Comparison of ENCODE assay signal across 15 mouse cellular contexts in genomic region chr6:38820862-38821261, GRCm38 (mm10).
"Had no signal": no experiment of that assay in that cellular context is flagged by ENCODE, and none has a peak within 500 bp of the region (broad histone marks: within the 10 kb centered on the region; RNA-seq: fewer than 3 reads in every experiment).

No protein-coding gene starts in this region.

- H3K4me2 ChIP-seq: intestine, embryonic 15.5 days; lung, embryonic 15.5 days; midbrain, embryonic 12.5 days; neural tube, embryonic 13.5 days; stomach, embryonic 15.5 days had no signal

- H3K27ac ChIP-seq: intestine, embryonic 15.5 days; left cerebral cortex, adult 2 months; limb, embryonic 10.5 days; lung, embryonic 15.5 days; macrophage; midbrain, embryonic 12.5 days; neural tube, embryonic 13.5 days; stomach, embryonic 15.5 days had no signal

- H3K27me3 ChIP-seq: intestine, embryonic 15.5 days; lung, embryonic 15.5 days; midbrain, embryonic 12.5 days; neural tube, embryonic 13.5 days; stomach, embryonic 15.5 days had no signal

- ATAC-seq: intestine, embryonic 15.5 days; midbrain, embryonic 16.5 days had no signal

- H3K9me3 ChIP-seq: intestine, embryonic 15.5 days; limb, embryonic 10.5 days; lung, embryonic 15.5 days; midbrain, embryonic 12.5 days; neural tube, embryonic 13.5 days; stomach, embryonic 15.5 days had no signal

- H3K4me1 ChIP-seq: limb, embryonic 10.5 days; midbrain, embryonic 12.5 days had no signal

- H3K9ac ChIP-seq: intestine, embryonic 15.5 days; lung, embryonic 15.5 days; midbrain, embryonic 12.5 days; neural tube, embryonic 13.5 days; stomach, embryonic 15.5 days had no signal

- H3K4me3 ChIP-seq: intestine, embryonic 15.5 days; left cerebral cortex, adult 2 months; limb, embryonic 10.5 days; lung, embryonic 15.5 days; midbrain, embryonic 12.5 days; neural tube, embryonic 13.5 days; stomach, embryonic 15.5 days had no signal

- DNase-seq: kidney, adult 18-20 months; kidney, postnatal 14 days; lung, postnatal 14 days; right cerebral cortex, postnatal 25 days; thymus, adult 2 months; thymus, postnatal 25 days had no signal
